Mouse (Mus musculus) midbrain, embryonic 12.5 days (tissue): Measurements from ENCODE around the gene Uri1. TPM values are rescaled to one million over a fixed set of nuclear protein-coding genes. Genes with fewer than 3 reads are reported as not detected.

Experiments used
- ATAC-seq: fragments of 200-750 bp; cut with Nextera tagmentation; 2 replicates; pipeline ENCODE4 v1.8.0; 2017; ENCODE audit warnings: low read depth, moderate TSS enrichment, moderate library complexity; ENCODE audit not compliant: low FRiP score
- H3K27ac ChIP-seq: fragments of 300-500 bp; sonication (generic); replicated peaks from 2 replicates; pipeline ENCODE4 v1.5.1; 2016; ENCODE audit warnings: mild to moderate bottlenecking
- H3K27me3 ChIP-seq: fragments of 300-500 bp; sonication (generic); 2 replicates; pipeline ENCODE4 v1.6.1; 2016; ENCODE audit warnings: mild to moderate bottlenecking
- H3K36me3 ChIP-seq: fragments of 300-500 bp; sonication (generic); 2 replicates; pipeline ENCODE4 v1.6.1; 2016
- H3K4me1 ChIP-seq: fragments of 300-500 bp; sonication (generic); 2 replicates; pipeline ENCODE4 v1.6.1; 2016
- H3K4me2 ChIP-seq: fragments of 300-500 bp; sonication (generic); replicated peaks from 2 replicates; pipeline ENCODE4 v1.6.1; 2016; ENCODE audit warnings: mild to moderate bottlenecking, moderate library complexity
- H3K4me3 ChIP-seq: fragments of 300-500 bp; sonication (generic); 2 replicates; pipeline ENCODE4 v1.5.1; 2016; ENCODE audit warnings: mild to moderate bottlenecking
- H3K9ac ChIP-seq: fragments of 300-500 bp; sonication (generic); replicated peaks from 2 replicates; pipeline ENCODE4 v1.6.1; 2016; ENCODE audit warnings: mild to moderate bottlenecking, moderate library complexity
- H3K9me3 ChIP-seq: fragments of 300-500 bp; sonication (generic); 2 replicates; pipeline ENCODE4 v1.6.1; 2016; ENCODE audit warnings: mild to moderate bottlenecking
- WGBS: fragments of 180-500 bp; shearing (Covaris S2); methylation state at CpG from one replicate; pipeline ENCODE4 v1.1.7; 2016; 5-methylcytosine and 5-hydroxymethylcytosine counted together
- polyA plus RNA-seq: library from polyadenylated mRNA; unstranded; fragments of >200 nt; fragmentation: Nextera tagmentation; extraction: Ambion mirVana; gene quantifications from 2 replicates; pipeline ENCODE4 v1.2.1, GENCODE M21; 2016

Gene Uri1
- polyA plus RNA-seq, 1 experiment from 2014 or later = 44.4 TPM

- Histone ChIP-seq H3K4me3 (no peak overlapping the region), H3K9ac (no peak overlapping the region), H3K4me2 (no peak overlapping the region), H3K27ac (no peak overlapping the region), H3K36me3 (peaks cover 18% of the 10 kb centered on the region), H3K9me3 (no peaks in the 10 kb centered on the region), H3K4me1 (no peaks in the 10 kb centered on the region), H3K27me3 (no peaks in the 10 kb centered on the region)
- ATAC-seq = no peak
- 83% methylated on average over 9 of the region's 9 CpGs for WGBS
Observed at GRCm38 (mm10) chr7:37951841-37952240, 71.5 kb downstream of the Uri1 start.

DNA sequence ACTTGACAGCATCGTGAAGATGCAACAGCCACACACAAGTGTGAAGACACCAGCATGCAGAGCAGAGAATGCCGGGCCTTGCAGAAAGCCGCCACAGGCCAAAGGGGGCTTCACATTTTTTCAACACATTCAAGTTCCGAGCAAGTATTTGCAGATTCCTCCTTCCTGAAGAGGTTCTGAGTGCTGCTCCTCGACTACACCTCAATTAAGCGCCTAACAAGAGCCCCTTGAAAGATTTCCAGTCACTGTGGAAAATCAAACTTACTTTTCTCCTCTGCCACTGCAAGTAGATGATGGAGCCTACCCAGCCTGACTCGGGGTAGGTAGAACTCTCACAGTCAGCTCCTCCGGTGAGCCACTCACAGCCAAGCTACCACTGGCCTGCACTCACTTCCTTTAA is 86.9 kb downstream of the Uri1 start:
- Histone ChIP-seq H3K4me1 (peaks cover 28% of the 10 kb centered on the region), H3K36me3 (0 out of 2 replicates have a peak, but pooled peaks cover 4% of the 10 kb centered on the region), H3K4me3 (no peak overlapping the region), H3K27me3 (no peaks in the 10 kb centered on the region), H3K9ac (no peak overlapping the region), H3K27ac (no peak overlapping the region), H3K9me3 (no peaks in the 10 kb centered on the region), H3K4me2 (no peak overlapping the region)
- WGBS = 84% methylated on average over 8 of the region's 8 CpGs
- no peak for ATAC-seq

GRCm38 (mm10) chr7:37935786-37936185 is 87.6 kb downstream of the Uri1 start:
- Histone ChIP-seq H3K27me3 (no peaks in the 10 kb centered on the region), H3K4me1 (peaks cover 31% of the 10 kb centered on the region), H3K9ac (no peak overlapping the region), H3K4me2 (no peak overlapping the region), H3K27ac (no peak overlapping the region), H3K36me3 (0 out of 2 replicates have a peak, but pooled peaks cover 4% of the 10 kb centered on the region), H3K9me3 (no peaks in the 10 kb centered on the region), H3K4me3 (no peak overlapping the region)
- 77% methylated on average over 5 of the region's 5 CpGs for whole genome bisulfite sequencing
- ATAC-seq = no peak

DNA sequence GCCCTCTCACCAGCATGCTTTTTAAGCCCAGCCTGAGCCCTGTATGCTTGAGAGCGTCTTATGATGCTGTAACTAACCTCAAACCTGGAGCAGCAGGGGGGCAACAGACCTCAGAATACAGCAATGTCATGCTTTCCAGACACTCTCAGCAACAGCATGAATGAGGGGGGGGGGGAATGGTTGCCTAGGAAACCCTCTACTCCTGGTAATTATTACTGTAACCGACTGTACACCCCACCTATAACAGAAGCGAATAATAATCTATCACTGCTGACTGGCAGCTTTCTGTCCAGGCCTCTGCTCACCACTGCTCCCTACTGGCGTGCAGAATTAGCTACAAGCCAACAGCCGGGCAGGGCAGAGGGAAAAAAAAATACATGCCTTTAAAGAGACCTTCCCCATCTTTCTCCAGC is 88.6 kb downstream of the Uri1 start:
- Histone ChIP-seq H3K4me2 (no peak overlapping the region), H3K27me3 (no peaks in the 10 kb centered on the region), H3K9me3 (no peaks in the 10 kb centered on the region), H3K4me3 (no peak overlapping the region), H3K9ac (no peak overlapping the region), H3K4me1 (peaks cover 32% of the 10 kb centered on the region), H3K27ac (no peak overlapping the region), H3K36me3 (no peaks in the 10 kb centered on the region)
- ATAC-seq = peak; percentile 58; the same call in 1 of the 2 replicates
- WGBS = 16% methylated on average over 5 of the region's 5 CpGs

DNA sequence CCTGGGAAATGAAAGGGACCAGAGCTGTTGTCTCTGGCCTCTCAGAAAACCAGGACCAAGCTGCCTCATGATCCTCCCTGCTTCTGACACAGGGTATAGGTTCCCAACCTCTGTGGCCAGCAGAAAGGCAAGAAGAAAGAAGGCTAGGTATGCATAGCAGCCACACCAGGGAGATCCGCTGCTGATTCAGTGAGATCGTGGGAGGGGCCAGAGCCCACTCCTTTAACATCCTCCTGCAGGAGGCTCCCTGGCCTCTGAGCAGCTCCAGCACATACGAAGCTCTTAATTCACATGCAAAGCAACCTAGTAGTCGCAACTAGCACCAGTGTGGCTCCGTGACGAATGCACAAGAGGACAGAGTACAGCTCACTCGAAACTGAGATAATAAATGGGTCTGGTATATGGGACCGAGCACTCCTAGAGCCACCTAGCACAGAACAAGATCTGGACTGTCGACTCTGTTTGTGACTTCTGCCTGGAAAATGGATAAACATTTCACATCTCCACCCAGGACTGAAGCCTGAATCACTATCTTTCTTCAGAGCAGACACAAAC is 89.5 kb downstream of the Uri1 start:
- no peak overlapping the region for H3K4me3 ChIP-seq
- H3K9ac ChIP-seq = no peak overlapping the region; the same call in 1 of the 2 replicates
- H3K4me2 ChIP-seq = peak overlapping the region; percentile 15; the same call in 1 of the 2 replicates
- H3K9me3 ChIP-seq = no peaks in the 10 kb centered on the region
- ATAC-seq = peak; percentile 59
- H3K27ac ChIP-seq = peak overlapping the region; percentile 20; the same call in 1 of the 2 replicates
- H3K27me3 ChIP-seq = no peaks in the 10 kb centered on the region
- H3K36me3 ChIP-seq = no peaks in the 10 kb centered on the region
- peaks cover 34% of the 10 kb centered on the region for H3K4me1 ChIP-seq
- WGBS = 21% methylated on average over 9 of the region's 9 CpGs

DNA sequence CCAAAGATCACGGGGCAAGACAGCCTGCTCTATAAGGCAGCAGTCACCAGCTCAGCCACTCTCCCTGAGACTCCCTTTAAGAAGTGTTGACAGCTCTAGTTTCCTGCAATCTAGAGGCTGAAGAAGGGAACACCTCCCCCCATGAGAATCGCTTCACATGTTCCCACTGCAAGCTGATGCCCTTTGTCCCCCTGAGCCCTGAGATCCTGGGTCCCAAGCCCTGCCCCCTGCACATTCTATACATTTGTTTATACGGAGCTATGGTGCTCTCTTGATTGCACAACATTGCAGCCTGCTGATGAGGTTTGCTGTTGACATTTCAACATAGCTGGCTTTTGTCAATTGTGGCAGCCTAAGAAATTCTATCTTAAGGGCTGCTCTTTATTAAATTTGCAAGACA is 91.7 kb downstream of the Uri1 start:
- Histone ChIP-seq H3K4me2 (no peak overlapping the region), H3K9ac (no peak overlapping the region), H3K4me1 (peaks cover 34% of the 10 kb centered on the region), H3K27me3 (no peaks in the 10 kb centered on the region), H3K9me3 (no peaks in the 10 kb centered on the region), H3K36me3 (no peaks in the 10 kb centered on the region), H3K27ac (no peak overlapping the region), H3K4me3 (no peak overlapping the region)
- ATAC-seq = no peak
- 15% methylated on average over 3 of the region's 3 CpGs for WGBS

DNA sequence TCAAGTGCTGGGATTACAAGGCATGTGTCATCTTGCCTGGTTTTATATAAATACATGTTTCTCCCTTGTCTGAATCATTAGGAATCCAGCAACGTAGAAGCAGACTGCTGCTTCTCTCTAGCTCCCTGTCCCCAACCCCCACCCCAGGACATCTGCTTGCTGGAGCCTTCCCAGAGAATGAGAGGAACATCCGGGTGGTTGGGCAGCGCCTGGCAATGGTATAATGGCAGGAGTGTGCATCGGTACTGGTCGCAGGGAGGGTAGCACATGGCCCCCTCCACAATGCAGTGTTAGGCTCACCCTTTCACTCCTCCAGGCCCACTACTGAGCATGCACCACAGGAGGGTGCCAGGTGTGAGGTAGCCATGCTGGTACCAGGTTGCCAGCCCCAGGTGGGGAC is 93.6 kb downstream of the Uri1 start:
- Histone ChIP-seq H3K9me3 (no peaks in the 10 kb centered on the region), H3K36me3 (no peaks in the 10 kb centered on the region), H3K4me2 (no peak overlapping the region), H3K4me1 (peaks cover 32% of the 10 kb centered on the region), H3K4me3 (no peak overlapping the region), H3K9ac (peak overlapping the region; percentile 15; the same call in 1 of the 2 replicates), H3K27ac (no peak overlapping the region), H3K27me3 (no peaks in the 10 kb centered on the region)
- 68% methylated on average over 5 of the region's 5 CpGs for WGBS
- ATAC-seq = no peak

GRCm38 (mm10) chr7:37922999-37923398 is 100.4 kb downstream of the Uri1 start:
- WGBS = 76% methylated on average over 4 of the region's 4 CpGs
- Histone ChIP-seq H3K4me1 (peaks cover 8% of the 10 kb centered on the region; the same call in 1 of the 2 replicates), H3K27me3 (0 out of 2 replicates have a peak, but pooled peaks cover 4% of the 10 kb centered on the region), H3K36me3 (no peaks in the 10 kb centered on the region), H3K4me2 (no peak overlapping the region), H3K27ac (no peak overlapping the region), H3K4me3 (no peak overlapping the region), H3K9me3 (no peaks in the 10 kb centered on the region; the same call in 1 of the 2 replicates), H3K9ac (no peak overlapping the region)
- no peak for ATAC-seq

DNA sequence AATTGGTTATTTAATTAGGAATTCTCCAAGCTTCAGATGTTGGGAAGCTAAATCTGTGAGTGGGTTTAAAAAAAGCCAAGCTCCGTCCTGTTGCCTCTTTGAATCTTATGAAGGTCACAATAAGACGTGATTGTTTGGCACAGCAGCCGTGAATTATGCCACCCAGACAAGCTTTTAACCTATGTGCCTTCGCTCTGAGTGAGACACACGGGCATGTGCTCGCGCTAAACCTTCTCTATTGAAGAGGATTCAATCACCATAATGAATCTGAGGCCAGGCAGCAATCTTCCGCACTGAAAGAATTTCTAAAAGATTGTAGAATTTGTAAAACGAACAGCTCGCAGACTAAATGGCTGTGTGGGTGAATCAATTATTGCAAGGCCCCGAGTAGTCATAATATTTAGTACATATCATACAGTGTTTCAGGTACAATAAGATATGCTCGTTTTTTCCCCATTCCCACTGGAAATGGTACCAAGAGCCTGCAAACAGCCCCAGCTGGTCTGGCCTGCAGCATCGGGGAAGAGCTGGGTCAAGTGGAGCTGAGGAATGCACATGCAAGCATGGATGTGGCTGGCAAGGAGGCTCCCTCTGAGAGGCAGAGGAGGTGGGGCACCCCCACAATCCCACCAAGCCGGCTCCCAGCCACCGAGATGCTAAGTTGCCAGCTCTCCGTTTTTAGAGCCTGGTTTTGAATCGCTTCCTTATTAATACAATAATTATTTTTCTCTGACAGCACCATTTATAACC is 101.5 kb downstream of the Uri1 start:
- Histone ChIP-seq H3K4me1 (peaks cover 8% of the 10 kb centered on the region; the same call in 1 of the 2 replicates), H3K9me3 (no peaks in the 10 kb centered on the region; the same call in 1 of the 2 replicates), H3K4me2 (no peak overlapping the region), H3K36me3 (no peaks in the 10 kb centered on the region), H3K27me3 (0 out of 2 replicates have a peak, but pooled peaks cover 4% of the 10 kb centered on the region), H3K27ac (peak overlapping the region; percentile 52), H3K4me3 (no peak overlapping the region), H3K9ac (no peak overlapping the region)
- no peak for ATAC-seq
- WGBS = 66% methylated on average over 17 of the region's 17 CpGs

DNA sequence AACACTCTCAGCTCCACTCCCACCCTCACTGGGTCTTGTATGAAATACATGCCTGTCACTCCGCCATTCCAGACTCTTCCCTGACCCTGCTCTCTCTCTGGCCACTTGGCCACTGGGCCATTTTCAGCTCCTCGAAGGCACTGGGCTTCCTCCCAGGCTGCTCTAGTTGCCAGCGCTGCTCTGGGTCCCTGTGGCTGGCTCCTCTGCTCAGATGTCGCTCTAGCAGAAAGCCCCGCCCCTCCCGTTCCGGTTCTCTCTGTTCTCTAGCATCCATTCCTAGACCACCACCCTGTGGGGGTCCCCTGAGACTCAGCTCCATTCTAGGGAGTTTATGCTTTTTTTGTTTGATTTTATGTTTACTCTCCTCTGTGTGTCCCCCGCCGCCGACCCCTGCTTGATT is 104.4 kb downstream of the Uri1 start:
- H3K9ac ChIP-seq = no peak overlapping the region
- H3K27me3 ChIP-seq = 0 out of 2 replicates have a peak, but pooled peaks cover 4% of the 10 kb centered on the region
- H3K4me1 ChIP-seq = peaks cover 8% of the 10 kb centered on the region; the same call in 1 of the 2 replicates
- 55% methylated on average over 10 of the region's 10 CpGs for WGBS
- H3K4me2 ChIP-seq = no peak overlapping the region
- H3K27ac ChIP-seq = no peak overlapping the region
- no peak for ATAC-seq
- H3K9me3 ChIP-seq = no peaks in the 10 kb centered on the region; the same call in 1 of the 2 replicates
- no peak overlapping the region for H3K4me3 ChIP-seq
- no peaks in the 10 kb centered on the region for H3K36me3 ChIP-seq

DNA sequence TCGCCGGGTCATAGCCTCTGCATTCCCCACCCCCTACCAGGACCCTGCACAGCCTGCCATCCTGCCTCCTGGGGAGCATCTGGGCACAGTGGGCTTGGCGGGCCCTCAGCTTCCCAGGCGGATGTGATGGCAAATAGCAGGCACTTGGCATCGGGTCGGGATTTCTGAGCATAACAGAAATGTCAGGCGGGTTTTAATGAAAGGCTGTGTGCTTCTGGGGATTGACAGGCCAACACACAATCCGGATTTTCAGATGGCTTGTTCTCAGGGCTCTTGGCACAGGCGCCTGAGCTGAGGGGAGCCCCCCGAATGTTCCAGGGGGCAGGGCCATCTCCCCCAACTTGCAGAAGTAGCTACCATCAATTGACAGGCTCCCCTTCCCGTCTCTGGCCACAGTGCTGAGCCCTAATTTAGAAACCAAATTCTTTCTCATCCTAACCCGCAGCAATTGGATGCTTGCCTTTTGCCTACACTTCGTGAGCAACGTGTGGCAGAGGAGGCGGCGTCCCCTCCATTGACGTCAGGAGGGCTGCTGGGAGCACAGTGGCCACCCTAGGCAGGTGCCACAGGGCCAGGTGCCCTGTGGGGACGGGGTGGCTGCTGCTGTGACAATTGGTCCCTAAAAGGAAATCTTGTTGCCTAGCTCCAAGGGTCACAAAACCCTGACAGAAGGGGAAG is 106.5 kb downstream of the Uri1 start:
- Histone ChIP-seq H3K9ac (no peak overlapping the region), H3K9me3 (no peaks in the 10 kb centered on the region), H3K27me3 (0 out of 2 replicates have a peak, but pooled peaks cover 4% of the 10 kb centered on the region), H3K27ac (no peak overlapping the region), H3K4me3 (no peak overlapping the region), H3K4me1 (peaks cover 5% of the 10 kb centered on the region; the same call in 1 of the 2 replicates), H3K36me3 (no peaks in the 10 kb centered on the region), H3K4me2 (no peak overlapping the region)
- 67% methylated on average over 18 of the region's 18 CpGs for WGBS
- ATAC-seq = no peak

GRCm38 (mm10) chr7:37911802-37912122 is 111.6 kb downstream of the Uri1 start:
- 0 out of 2 replicates have a peak, but pooled peaks have one; percentile 60 for ATAC-seq
- WGBS = 12% methylated on average over 3 of the region's 3 CpGs
- Histone ChIP-seq H3K4me3 (no peak overlapping the region), H3K4me1 (peaks cover 17% of the 10 kb centered on the region), H3K27me3 (no peaks in the 10 kb centered on the region), H3K9me3 (no peaks in the 10 kb centered on the region), H3K9ac (no peak overlapping the region), H3K36me3 (no peaks in the 10 kb centered on the region), H3K4me2 (no peak overlapping the region), H3K27ac (0 out of 2 replicates have a peak overlapping the region, but pooled peaks have one; percentile 25)
